Mouse (Mus musculus) induced T-regulatory cell, adult 2 months (primary cell): ENCODE measurements around the gene Dohh.
A peak's percentile ranks its signal among the peaks of the same experiment; 100 is the strongest.

Experiments
- DNase-seq: peaks from one replicate; pipeline ENCODE4 v3.0.0-alpha.2; 2012; ENCODE audit warnings: low read depth

Dohh gene

DNA sequence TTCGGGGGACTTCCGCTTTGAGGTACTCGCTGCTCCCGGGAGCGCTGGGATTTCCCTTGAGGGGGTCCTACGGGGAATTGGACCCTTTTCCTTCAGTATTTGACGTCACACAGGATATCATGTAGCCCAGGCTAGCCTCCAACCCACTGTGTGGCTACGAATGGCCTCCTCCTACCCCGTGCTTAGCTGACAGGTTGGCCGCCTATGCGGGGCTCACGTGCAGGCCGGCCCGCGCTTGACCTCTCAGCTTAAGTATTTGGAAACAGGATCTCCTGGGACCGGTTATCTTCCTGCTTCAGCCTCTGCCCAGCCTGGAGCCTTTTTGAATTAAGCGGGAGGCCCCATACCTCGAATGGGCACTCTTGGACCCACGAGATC, 366 bp downstream of the Dohh start:
- DNase-seq = no peak

DNA sequence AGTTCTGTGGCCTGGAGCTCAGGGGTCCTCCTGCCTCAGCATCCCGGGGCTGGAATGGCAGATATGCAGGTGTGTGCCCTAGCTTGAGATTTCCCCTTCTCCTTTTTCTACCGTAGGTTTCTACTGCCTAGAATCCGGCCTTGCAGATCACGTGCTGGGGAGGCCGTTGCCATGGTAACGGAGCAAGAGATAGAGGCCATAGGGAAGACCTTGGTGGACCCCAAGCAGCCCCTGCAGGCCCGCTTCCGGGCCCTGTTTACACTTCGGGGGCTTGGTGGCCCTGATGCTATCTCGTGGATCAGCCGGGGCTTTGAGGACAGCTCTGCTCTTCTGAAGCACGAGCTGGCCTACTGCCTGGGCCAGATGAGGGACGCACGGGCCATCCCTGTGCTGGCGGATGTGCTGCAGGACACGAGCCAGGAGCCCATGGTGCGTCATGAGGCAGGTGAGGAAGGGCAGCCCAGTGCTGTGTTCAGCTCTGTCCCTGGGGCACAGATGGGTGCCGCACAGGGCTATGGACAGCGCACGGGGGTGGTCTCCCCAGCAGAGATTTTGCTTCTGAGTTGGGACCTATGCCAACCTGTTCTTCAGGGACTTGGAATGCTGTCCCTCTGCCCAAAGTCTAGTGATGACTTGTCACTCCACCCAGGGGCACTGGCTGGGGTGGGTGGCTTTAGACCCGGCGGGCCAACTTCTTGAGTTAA, 1.5 kb downstream of the Dohh start:
- DNase-seq = no peak

DNA sequence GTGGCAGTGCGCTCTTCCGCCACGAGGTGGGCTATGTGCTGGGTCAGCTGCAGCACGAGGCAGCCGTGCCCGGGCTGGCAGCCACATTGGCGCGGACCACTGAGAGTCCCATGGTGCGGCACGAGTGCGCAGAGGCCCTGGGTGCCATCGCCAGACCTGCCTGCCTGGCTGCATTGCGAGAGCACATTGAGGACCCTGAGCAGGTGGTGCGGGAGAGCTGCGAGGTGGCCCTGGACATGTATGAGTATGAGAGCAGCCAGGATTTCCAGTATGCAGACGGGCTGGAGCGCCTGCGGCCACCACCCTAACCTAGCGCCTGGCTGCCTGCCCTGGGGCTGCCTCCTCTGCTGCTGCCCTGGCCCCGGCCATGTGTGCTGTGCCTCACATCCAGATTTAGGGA, 3.5 kb downstream of the Dohh start:
- DNase-seq = no peak

DNA sequence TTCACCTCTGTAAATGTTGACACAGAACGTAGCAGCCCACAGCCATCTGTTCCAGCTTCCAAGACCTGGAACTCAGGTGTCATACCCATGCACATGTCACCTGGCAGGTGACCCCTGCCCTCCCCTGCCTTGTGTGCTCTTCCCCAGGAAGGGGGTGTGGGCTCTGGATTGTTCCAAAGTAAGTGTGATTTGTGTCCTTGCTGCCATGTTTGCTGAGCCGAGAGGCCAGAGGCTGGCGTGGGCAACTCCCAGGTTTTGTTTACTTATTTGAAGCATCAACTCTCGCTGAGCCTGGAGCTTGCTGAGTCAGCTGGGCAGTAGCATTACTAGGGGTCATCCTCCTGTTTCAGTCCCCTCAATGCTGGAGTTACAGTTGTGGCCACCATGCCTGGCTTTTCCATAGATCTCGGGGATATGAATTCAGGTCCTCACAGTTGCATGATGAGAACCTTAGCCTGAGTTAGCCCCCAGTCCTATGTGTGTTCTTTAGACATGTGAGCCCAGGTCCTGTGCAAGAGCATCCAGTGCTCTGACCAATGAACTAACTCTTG, 4.4 kb downstream of the Dohh start, which contains the start of gene Gm48552:
Gene Gm48552, plus strand, starts transcription at position 501 of the 551 bp plus-strand sequence.
- no peak for DNase-seq

DNA sequence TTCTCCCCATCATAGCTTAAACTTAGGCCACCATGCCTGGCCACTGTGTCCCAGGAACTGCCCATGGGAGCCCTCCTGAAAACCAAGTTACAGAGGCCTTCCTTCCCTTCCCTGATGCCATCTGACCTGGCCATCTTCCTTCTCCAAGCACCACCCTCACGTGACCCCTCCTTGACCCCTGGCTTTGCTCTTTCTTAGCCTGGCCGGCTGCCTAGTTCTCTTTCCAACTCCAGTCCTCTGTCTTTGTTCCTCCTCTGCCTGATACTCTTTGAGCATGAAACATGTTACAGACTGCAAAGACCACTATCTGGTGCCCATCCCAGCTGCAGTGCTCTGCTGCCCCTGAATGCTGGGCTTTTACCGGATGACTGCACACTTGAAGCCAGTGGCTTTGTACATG, 5.1 kb downstream of the Dohh start:
- no peak for DNase-seq

DNA sequence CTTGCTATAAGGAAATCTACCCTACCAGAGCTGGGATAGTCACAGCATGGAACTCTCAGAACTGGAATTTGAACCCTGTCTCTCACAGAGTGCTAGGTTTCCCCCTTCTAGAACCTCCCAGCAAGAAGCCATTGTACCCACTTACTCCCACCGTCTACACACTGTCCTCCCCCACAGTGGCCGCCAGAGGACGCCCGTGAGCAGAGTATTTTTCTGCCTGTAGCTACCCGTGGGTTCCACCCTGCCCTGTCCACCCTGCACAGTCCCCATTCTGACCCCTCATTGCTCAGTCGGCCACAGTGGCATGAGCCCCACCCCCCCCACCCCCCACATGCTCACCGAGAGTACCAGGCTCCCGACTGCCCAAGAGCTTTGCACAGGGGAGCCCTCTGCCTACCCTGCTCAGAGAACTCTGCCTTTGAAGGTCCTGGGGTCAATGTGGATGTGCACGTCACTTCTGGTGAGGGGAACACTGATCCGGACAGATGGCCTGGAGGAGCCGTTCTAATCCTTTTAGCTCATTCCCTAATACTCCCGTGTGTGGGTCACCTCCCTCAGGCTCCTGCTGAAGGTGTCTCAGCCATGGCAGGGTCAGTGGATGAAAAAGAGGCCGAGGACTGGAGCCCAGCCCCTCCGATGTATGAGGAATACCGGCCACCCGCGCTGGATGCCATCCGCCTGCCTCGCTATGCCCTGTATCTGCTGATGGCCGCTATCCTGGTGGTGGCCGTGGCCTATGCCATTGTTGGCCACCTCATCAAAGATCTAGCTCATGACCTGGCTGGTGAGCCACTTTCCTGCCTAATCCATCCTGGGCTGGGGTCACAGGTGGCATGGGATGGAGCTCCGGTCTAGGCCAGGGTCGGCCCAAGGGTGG, 5.8 kb downstream of the Dohh start:
- DNase-seq = peak; percentile 81

DNA sequence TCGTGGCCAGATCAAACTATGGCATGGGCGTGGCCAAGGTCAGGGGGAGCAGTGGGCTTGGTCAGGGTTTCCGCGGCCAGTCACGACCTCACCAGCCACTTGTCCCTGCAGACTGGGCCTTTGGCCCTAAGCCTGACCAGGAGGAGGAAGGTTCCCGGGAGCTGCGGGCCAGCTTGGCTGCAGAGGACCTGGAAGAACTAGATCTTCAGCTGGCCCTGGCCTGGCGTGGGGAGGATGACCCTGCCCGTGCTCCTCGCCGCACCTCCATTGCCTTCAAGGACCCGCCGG, 6.4 kb downstream of the Dohh start:
- DNase-seq = no peak

DNA sequence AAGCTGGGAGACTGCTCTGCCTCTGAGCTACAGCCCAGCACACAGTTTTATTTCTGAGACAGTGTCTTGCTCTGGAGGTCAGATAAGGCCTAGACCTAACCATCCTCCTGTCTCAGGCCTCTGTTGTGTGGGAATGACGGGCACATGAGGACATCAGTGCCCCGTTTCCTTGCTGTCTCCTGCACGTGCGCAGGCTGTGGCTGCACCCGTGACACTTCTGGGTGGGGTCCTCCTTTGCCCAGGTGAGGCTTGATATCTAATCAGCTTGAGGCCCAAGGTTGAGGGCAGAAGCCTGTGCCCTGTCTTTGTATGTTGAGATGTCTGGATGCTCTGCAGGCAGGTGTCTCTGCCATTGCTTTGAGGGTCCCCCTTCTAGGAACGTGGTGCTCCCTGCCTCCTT, 8.0 kb downstream of the Dohh start:
- DNase-seq = no peak

DNA sequence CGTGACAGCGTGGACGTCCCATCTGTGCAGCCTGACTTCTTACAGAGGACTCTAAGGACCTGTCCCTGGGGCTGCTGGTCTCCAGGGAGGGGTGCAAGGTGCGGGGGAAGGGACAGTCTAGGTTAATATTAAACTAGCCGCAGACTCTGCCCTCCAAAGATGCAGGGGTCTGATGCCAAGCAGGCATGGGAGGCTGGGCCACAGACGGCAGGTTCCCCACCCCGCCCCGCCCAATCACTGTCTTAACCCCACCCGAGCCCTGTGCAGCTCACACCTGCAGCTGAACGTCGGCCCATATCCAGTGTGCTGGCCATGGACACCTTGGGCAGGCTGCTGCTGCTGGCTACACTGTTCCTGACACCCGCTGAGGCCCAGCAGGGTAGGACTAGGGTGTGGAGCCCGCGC, 8.6 kb downstream of the Dohh start, which contains the start of gene Smim24:
Gene Smim24, plus strand, starts transcription at position 271 of the 405 bp plus-strand sequence.
- DNase-seq = no peak

DNA sequence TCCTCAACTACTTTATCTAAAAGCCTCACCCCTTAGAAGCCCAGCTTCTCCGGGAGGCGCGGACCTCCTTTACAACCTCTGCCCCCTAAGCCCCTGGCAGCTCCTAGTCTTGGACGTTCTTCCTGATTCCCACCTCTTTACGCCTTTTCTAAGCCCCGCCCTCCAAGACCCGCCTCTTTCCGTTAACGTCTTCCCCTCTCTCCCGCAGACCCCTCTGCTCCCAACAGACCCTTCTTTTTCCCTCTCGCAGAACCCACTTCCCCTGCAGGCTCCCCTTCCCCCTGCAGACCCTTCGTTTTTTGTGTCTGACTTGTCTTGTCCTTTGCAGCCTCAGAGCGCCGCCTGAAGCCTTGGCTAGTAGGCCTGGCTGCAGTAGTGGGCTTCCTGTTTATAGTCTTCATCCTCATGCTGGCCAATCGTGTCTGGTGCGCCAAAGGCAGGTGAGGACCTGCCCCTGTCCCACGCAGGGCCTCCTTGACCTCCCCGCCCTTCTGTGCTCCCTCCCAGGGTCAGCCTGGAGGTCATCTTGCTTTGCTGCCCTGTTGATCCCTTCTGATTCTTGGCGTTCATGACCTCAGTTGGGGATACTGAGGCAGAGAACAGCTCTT, 9.3 kb downstream of the Dohh start:
- DNase-seq = peak; percentile 68

DNA sequence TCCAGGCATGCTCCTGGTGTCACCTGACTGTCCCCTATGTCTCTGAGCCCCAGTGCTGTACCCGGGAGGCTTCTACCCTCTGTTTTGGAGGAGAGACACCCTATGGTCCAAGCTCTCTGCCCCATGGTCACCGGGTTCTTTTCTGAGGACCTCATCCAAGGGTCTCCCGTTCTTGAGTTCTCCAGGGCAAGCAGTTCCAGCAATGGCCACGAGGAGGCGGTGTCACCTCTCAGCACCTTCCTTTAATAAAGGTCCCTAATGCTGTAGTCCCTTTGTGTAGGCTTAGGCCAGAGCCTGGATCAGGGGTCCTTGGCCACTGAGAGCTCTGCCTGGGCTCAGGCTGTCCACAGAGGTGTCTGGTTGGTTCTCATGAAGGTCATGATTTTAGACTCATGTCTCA, 10.9 kb downstream of the Dohh start:
- peak; percentile 90 for DNase-seq

DNA sequence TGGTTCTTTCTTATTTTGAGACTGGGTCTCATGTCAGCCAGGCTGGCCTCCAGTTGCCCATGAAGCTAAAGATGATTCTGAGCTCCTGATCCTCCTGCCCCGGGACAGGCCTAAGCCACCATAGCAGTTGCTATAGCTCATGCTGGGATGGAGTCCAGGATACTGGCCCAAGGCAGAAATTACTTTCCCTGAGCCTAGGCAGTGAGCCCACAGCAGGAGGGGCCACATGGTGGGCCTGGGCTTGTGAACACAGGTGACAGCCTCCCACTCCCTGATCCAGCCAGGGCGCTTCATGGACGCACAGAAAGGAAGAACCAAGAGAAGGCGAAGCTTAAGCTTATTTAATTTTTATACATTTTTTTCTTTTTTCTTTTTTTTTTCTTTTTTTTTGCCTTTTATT, 11.6 kb downstream of the Dohh start:
- no peak for DNase-seq

DNA sequence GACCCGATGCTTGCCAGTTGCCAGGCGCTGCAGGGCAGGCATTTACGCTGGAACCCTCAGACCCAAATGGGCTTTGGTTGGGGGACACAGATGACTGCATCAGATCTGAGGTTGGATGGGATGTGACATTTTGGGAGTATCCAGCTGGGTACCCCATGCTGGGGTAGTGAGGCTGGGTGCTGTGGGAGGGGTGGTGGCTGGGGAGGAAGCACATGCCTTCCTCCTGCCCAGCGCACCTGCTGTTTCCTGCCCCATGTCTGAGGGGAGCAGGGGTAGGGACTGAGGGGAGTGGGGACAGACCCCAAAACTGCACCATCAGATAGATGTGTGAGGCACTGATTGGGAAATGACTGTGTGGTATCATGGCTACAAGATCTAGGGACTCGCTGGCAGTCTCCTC, 12.5 kb downstream of the Dohh start:
- DNase-seq = no peak

DNA sequence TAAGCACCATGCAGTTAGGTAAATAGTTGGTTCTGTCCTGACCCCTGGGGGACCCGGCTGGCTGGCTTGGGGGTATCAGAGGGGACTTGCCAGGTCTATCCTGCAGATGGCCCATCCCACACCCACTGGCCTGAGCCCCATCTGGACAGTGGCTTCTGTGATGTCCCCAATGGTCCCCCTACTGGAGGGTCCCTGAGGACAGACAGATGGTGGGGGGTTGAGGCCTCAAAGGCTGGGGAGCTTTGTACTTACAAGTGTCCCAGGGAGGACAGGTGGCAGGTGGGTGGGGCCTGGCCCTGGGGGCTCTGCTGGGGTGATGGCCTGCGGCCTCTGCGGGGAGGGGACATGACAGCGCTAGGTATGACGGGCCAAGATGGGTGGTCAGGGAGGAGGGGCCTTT, 15.1 kb downstream of the Dohh start:
- DNase-seq = no peak

DNA sequence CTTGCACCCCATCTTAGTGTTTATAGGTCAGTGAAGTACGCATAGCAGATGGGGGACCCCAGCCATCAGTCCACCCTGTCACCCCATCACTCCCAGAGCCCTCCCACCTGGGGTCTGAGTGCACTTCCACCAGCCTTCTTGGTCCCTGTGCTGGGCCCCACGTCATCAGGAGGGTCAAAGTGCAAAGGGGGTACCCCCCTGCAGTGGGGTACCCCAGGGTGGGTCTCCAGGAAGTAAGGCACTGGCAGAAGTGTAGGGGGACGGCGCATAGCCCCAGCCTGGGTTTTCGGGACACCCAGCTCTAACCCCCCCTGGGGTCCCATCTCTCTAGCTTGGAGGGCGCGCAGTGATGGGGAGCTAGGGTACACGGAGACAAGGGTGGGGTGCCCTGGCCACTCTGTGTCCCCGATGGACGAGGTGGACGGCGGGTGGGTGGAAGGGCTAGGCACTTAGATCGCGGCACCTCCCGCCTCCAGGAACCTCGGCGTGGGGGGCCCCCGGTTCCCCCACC, 15.6 kb downstream of the Dohh start:
- no peak for DNase-seq

DNA sequence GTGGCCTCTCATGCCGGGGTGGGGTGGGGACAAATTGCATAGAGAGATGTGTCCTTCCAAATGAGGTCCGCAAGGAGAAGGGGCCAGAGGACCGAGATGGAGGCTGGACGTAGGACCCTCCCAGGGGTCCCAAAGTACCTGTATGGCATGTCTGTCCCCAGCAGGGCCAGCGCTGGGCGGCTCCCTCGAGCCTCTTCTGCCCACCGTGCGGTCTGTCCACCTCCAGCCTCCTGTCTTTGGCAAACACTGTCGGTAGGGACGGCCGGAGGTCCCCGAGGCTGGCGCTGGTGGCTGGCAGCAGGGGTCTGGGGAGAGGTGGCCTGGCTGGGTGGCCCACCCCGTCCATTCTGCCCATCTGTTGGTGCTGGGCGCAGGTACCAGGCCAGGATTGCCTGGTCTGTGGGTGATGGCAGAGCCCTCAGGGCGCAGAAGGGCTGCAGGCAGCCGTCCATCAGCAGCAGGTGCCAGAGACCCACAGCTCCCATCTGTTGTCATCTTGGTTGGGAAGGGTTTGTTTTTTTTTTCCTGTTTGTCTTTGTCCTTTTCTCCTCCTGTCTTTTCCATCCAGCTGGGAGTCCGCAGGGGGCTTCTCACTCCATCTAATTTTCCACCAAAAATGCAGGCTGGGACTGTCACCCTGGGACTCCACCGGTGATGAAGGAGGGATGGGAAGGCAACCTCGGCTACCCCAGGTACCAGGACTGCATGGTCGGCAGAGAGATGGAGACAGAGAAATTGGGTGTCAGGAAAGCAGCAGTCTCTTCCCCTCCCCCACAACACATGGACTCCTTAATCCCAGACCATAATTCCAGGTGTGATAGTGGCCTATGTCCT, 16.4 kb downstream of the Dohh start:
- DNase-seq = no peak

DNA sequence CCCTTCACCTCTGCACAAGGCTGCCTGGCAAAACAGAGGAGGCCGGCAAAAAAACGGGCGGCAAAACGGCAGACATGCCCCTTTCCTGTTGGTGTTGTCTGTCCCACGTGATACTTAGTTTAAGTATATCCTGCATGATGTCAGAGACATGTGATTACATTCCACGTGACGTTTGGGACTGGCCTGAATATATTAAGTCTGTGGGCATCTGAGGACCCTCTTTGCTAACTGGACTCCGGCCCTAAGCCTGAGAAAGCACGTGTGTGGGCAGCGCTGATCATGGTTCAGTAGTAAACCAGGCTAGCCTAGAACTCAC, 16.9 kb downstream of the Dohh start:
- DNase-seq = peak; percentile 56

DNA sequence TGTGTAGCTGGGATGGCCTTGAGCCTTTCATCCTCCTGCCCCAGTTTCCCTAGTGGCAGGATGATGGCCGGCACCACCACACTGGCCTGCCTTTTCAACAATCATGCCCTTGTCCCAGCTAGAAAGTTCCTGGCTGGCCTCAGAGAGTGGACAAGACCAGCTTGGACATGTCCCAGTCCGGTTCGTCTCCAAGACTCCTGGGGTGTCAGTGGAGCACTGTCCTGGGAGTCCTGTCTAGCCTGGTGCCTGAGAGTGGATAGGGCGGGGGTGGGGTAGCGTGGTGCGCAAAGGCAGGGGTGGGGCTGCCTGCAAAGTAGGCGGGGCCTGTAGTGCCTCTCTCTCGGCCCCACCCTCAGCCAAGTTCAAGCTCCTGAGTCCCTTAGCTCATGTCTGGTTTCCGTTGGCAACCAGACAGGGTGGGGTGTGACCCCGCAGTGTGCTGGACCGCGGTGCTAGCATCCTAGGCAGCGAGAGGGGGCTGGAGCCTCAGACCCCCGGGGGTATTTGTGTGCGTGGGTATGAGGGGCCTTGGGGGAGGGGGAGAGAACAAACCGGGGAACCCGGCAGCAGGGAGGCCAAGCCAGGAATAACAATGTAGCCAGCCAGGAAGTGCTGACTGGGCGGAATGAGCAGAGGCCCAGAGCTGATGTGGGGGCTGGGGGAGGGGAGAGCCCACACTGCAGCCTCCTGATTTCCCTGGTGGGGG, 17.4 kb downstream of the Dohh start:
- peak; percentile 82 for DNase-seq

DNA sequence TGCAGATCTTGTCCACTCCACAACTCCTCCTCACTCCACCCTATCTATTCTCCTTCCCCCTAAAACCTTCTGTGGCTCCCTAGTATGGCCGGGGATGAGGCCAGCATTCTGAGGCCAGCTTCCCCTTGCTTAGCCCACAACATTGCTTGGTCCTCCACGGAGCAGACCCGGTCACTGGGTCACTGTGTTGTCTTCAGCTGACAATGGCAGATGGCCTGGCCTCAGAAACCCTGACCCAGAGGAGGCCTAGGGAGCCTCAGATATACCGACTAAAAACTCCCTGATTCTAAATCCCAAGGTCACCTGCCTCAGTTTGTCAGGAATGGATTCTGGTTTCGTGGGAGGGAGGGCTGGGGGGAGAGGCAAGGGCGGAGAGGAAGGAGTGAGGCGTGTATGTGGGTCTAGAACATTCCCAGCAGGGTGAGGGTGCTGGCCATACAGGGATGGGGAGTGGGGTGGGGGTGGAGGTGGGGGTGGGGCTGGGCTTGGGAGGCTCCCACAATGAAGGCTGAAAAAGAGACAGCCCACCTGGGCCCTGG, 18.1 kb downstream of the Dohh start:
- DNase-seq = no peak

DNA sequence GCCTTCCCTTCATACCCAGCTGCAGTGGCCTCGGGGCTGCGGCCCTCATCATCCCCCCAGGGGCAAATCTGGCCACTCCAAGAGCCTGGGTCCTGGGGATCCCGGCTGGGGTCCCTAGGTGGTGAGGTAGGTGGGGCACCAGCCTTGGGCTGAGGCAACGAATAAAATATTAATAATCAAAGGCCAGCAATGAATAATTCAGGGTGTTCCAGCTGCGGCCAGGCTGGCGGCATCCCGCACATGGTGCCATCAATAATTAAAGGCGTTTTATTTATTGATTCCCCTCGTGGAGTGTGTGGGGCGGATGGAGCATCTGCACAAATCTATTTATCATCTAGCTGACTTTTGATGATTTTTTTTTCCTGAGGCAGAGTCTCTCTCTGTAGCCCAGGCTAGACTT, 19.3 kb downstream of the Dohh start:
- no peak for DNase-seq

DNA sequence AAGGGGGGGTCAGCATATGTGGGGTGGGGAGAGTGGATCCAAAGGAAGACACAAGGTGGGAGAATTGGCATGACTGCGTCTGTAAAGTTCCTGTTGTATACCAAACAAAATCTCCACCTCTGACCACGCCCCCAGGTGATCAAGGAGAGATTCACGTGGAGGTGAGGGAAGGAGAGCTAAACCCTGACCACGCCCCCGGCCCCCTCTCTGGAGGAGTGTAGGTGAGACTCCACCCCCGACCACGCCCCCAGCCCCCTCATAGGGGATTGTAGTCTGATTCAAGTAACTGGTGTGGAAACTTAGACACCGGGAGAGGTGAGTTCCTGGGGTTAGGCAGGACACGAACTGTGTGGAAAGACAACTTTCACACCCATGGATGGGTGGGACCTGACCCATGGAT, 19.9 kb downstream of the Dohh start:
- peak; percentile 64 for DNase-seq
